Mouse (Mus musculus): ENCODE measurements around the gene Zfp830. TPM values are rescaled to one million over a fixed set of nuclear protein-coding genes. Genes with fewer than 3 reads are reported as not detected.

Gene Zfp830
- polyA plus RNA-seq, 1 experiment = 3.8 TPM

Other genes with a start within 250 kb of the Zfp830 start
- gene Cct6b, start within 50 bp of the Zfp830 start, polyA plus RNA-seq (2012; rRNA removed) = 0.06 TPM in 1 of 2 replicates, not detected in the other
- gene Lig3, start 16.8 kb downstream of the Zfp830 start, polyA plus RNA-seq (2012; rRNA removed) = 8.3 and 13.8 TPM in 2 replicates
- gene Rffl, start 106.9 kb downstream of the Zfp830 start, polyA plus RNA-seq (2012; rRNA removed) = 9.4 and 11.7 TPM in 2 replicates
- 10.0 and 12.1 TPM in 2 replicates for gene Rad51d, start 126.3 kb downstream of the Zfp830 start, polyA plus RNA-seq (2012; rRNA removed)
- 0.11 and 0.16 TPM in 2 replicates for gene Fndc8, start 127.8 kb downstream of the Zfp830 start, polyA plus RNA-seq (2012; rRNA removed)
- 27.7 and 33.6 TPM in 2 replicates for gene Nle1, start 144.1 kb downstream of the Zfp830 start, polyA plus RNA-seq (2012; rRNA removed)
- gene Unc45b, start 146.2 kb downstream of the Zfp830 start, polyA plus RNA-seq (2012; rRNA removed) = 0.62 and 0.88 TPM in 2 replicates
- 1.4 and 2.6 TPM in 2 replicates for gene Slfn5, start 187.0 kb downstream of the Zfp830 start, polyA plus RNA-seq (2012; rRNA removed)
- 1.5 and 3.7 TPM in 2 replicates for gene Slfn9, start 227.5 kb downstream of the Zfp830 start, polyA plus RNA-seq (2012; rRNA removed)

Data from large intestine, adult 2 months (tissue).